Mouse (Mus musculus) intestine, postnatal 0 days (tissue): Measurements from ENCODE around the gene Wdr3. TPM values are rescaled to one million over a fixed set of nuclear protein-coding genes. Genes with fewer than 3 reads are reported as not detected.

Experiments used
- ATAC-seq: fragments of 200-750 bp; cut with Nextera tagmentation; 2 replicates; pipeline ENCODE4 v1.8.0; 2017; ENCODE audit warnings: mild to moderate bottlenecking, moderate TSS enrichment, moderate library complexity
- H3K27ac ChIP-seq: fragments of 300-500 bp; sonication (generic); 2 replicates; pipeline ENCODE4 v1.5.1; 2014; ENCODE audit warnings: mild to moderate bottlenecking, low read depth, low read length, moderate library complexity
- H3K27me3 ChIP-seq: fragments of 300-500 bp; sonication (generic); replicated peaks from 2 replicates; pipeline ENCODE4 v1.6.1; 2014; ENCODE audit warnings: low read length, mixed read lengths; ENCODE audit not compliant: control insufficient read depth, insufficient read depth
- H3K36me3 ChIP-seq: fragments of 300-500 bp; sonication (generic); 2 replicates; pipeline ENCODE4 v1.6.1; 2014; ENCODE audit warnings: mild to moderate bottlenecking, moderate library complexity; ENCODE audit not compliant: control insufficient read depth, insufficient read depth
- H3K4me1 ChIP-seq: fragments of 300-500 bp; sonication (generic); replicated peaks from 2 replicates; pipeline ENCODE4 v1.6.1; 2014; ENCODE audit warnings: antibody characterized with exemption, low read length, mixed read lengths; ENCODE audit not compliant: control insufficient read depth, insufficient read depth
- H3K4me2 ChIP-seq: fragments of 300-500 bp; sonication (generic); replicated peaks from 2 replicates; pipeline ENCODE4 v1.6.1; 2014; ENCODE audit warnings: low read depth, mild to moderate bottlenecking, moderate library complexity
- H3K4me3 ChIP-seq: fragments of 300-500 bp; sonication (generic); 2 replicates; pipeline ENCODE4 v1.5.1; 2014; ENCODE audit warnings: low read depth, low read length
- H3K9ac ChIP-seq: fragments of 300-500 bp; sonication (generic); 2 replicates; pipeline ENCODE4 v1.6.1; 2014; ENCODE audit warnings: mild to moderate bottlenecking, low read depth, low read length
- H3K9me3 ChIP-seq: fragments of 300-500 bp; sonication (generic); 2 replicates; pipeline ENCODE4 v1.6.1; 2016; ENCODE audit warnings: mixed run types; ENCODE audit not compliant: control insufficient read depth
- CTCF ChIP-seq: sonication (generic); IDR thresholded peaks from 2 replicates; pipeline ENCODE4 v1.5.1; 2016; ENCODE audit warnings: low read depth, mild to moderate bottlenecking, control low read depth, antibody characterized with exemption, moderate library complexity
- WGBS: fragments of 180-500 bp; shearing (Covaris S2); extraction: QIAGEN DNeasy Blood & Tissue Kit; methylation state at CpG from one replicate; pipeline ENCODE4 v1.1.7; 2014; 5-methylcytosine and 5-hydroxymethylcytosine counted together
- polyA plus RNA-seq: library from polyadenylated mRNA; unstranded; fragments of >200 nt; fragmentation: Nextera tagmentation; extraction: Ambion mirVana; gene quantifications from 2 replicates; pipeline ENCODE4 v1.2.1, GENCODE M21; 2015

Gene Wdr3
- polyA plus RNA-seq, 1 experiment from 2014 or later, result 10.1 TPM

DNA sequence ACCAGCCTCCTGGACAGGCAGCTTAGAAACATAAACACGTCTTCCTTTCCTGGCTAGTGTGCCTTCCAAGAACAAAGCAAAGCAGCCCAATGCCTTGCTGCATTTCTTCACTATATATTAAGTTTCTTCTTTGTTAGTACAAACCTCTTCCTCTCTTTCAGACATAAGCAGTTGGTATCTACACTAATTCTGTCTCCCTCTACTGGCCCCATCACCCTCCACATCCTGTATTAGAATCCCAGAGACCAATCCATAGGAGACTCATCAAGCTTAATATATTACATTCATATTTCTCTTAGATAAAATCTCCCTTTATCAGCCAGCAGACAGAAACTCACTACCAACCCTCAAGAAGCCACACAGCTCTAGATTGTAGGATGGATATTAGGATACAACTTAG, 39.8 kb downstream of the Wdr3 start:
- Histone ChIP-seq H3K4me1 (no peaks in the 10 kb centered on the region), H3K4me2 (no peak overlapping the region), H3K9me3 (no peaks in the 10 kb centered on the region), H3K36me3 (no peaks in the 10 kb centered on the region), H3K27ac (no peak overlapping the region), H3K4me3 (no peak overlapping the region), H3K27me3 (no peaks in the 10 kb centered on the region), H3K9ac (no peak overlapping the region)
- peak; percentile 25; the same call in 1 of the 2 replicates for TF ChIP-seq CTCF
- ATAC-seq, result no peak
- WGBS, result 50% methylated on average over 1 of the region's 1 CpGs

DNA sequence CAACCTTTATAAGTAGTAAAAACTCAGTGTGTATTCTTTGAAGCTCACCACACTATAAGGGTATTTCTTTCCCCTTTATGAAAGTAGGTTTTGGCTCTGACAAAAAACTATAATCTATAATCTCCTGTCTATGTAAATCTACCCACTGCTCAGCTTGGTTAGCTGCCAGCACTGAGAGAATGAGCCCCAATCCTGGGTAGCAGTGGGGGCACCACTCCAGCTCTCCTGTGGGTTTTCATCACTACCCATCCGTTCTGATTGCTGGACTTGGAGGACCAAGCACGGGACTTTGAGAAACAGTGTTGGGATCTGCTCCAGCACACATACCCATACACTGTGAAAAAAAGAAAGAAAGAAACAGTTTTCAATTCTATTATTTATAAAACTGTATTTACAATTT, 40.2 kb downstream of the Wdr3 start:
- Histone ChIP-seq H3K9me3 (no peaks in the 10 kb centered on the region), H3K4me1 (no peaks in the 10 kb centered on the region), H3K27ac (no peak overlapping the region), H3K4me2 (no peak overlapping the region), H3K9ac (no peak overlapping the region), H3K4me3 (no peak overlapping the region), H3K36me3 (no peaks in the 10 kb centered on the region), H3K27me3 (no peaks in the 10 kb centered on the region)
- no peak for ATAC-seq
- TF ChIP-seq CTCF, result no peak
- WGBS, result 55% methylated on average over 2 of the region's 2 CpGs

DNA sequence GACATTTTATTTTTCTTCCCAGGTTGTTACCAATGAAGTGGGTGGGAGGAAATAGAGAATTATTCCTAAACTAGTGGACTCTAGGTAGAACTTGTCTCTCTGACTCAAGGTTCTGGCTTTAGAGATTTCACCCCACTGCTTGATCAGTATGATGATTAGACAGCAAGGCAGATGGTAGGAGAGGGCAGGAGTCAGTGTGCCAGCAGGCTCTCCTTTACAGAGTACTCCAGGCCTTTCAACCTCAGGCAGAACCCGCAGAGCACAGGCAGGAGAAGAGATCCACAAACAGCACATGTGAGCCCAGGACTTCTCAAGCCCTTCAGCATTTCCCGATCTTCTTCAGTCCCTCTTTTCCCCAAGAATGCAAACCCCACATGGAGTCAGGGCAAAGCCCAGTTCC, 43.5 kb downstream of the Wdr3 start:
- 68% methylated on average over 2 of the region's 2 CpGs for WGBS
- no peak for TF ChIP-seq CTCF
- no peaks in the 10 kb centered on the region for H3K36me3 ChIP-seq
- H3K27ac ChIP-seq, result no peak overlapping the region
- no peaks in the 10 kb centered on the region for H3K4me1 ChIP-seq
- H3K9ac ChIP-seq, result no peak overlapping the region
- no peak overlapping the region for H3K4me3 ChIP-seq
- no peak overlapping the region for H3K4me2 ChIP-seq
- H3K27me3 ChIP-seq, result no peaks in the 10 kb centered on the region
- ATAC-seq, result no peak
- no peaks in the 10 kb centered on the region for H3K9me3 ChIP-seq

DNA sequence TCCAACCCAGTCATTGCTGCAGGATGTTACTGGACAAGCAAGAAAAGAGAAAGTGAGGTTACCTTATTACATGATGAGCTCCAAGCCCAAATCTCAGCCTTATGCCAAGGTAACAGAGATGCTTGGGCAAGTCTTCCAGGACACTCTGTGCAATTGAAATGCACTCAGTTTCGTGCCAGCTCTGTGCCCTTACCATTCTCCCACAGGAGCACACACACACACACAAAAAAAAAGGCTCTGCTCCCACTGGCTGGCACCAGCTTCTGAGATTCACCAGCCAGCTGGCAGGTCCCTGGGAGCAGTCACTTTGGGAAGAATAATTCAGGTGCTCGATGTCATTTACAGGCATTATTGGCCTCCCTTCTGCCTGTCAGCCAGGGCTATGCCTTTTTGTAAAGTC, 55.5 kb downstream of the Wdr3 start:
- Histone ChIP-seq H3K27me3 (no peaks in the 10 kb centered on the region), H3K4me1 (no peaks in the 10 kb centered on the region), H3K4me3 (no peak overlapping the region), H3K27ac (no peak overlapping the region), H3K9ac (no peak overlapping the region), H3K36me3 (no peaks in the 10 kb centered on the region), H3K9me3 (no peaks in the 10 kb centered on the region), H3K4me2 (no peak overlapping the region)
- no peak for TF ChIP-seq CTCF
- 79% methylated on average over 2 of the region's 2 CpGs for WGBS
- no peak for ATAC-seq

DNA sequence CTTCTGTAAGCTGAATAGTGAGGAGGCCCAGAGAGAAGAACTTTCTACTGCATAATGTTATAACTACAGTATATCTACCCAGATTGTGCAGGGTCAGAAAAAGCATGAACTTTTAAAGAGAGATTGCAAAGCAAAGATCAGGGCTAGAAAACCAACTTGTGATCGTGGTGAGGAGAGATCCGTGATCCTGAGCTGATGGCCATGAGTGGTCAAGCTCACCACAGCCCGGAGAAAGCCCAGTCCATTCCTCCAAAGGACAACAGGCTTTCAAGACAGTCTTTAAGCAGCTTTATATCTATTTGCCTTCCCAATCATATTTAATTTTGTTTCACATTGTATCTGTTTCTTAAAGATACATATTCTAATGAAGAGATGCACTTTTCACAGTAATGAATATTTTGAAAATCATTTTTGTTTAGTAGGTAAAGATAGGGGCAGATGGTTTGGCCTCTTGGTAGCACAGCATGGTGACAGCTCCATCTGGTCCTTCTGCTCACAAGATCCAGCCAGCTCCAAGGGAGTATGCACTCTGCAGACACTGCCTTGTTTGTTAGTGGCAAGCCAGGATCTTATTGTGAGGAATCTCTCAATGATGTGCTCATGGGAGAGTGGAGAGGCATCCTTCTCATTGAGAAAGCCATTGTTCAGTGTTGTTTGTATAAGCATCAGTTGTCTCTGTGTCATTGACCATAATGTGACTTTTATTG, 59.7 kb downstream of the Wdr3 start:
- no peak for ATAC-seq
- 91% methylated on average over 3 of the region's 3 CpGs for WGBS
- no peaks in the 10 kb centered on the region for H3K4me1 ChIP-seq
- no peak overlapping the region for H3K4me2 ChIP-seq
- no peaks in the 10 kb centered on the region for H3K9me3 ChIP-seq
- TF ChIP-seq CTCF, result no peak
- H3K27me3 ChIP-seq, result no peaks in the 10 kb centered on the region
- H3K4me3 ChIP-seq, result no peak overlapping the region
- H3K27ac ChIP-seq, result no peak overlapping the region
- no peak overlapping the region for H3K9ac ChIP-seq
- no peaks in the 10 kb centered on the region for H3K36me3 ChIP-seq

Other genes with a start within 250 kb of the Wdr3 start
- gene Gdap2, start within 50 bp of the Wdr3 start, polyA plus RNA-seq, result 65.6 TPM in 2 replicates